Comparison of ENCODE assay signal across 22 mouse cellular contexts in genomic region chr10:14495204-14495603, GRCm38 (mm10).
"Had no signal": no experiment of that assay in that cellular context is flagged by ENCODE, and none has a peak within 500 bp of the region (broad histone marks: within the 10 kb centered on the region; RNA-seq: fewer than 3 reads in every experiment).

No protein-coding gene starts in this region.

- H3K9me3 ChIP-seq: liver, embryonic 13.5 days; liver, embryonic 15.5 days; midbrain, embryonic 13.5 days; neural tube, embryonic 13.5 days; neural tube, embryonic 15.5 days had no signal

- H3K27ac ChIP-seq: liver, embryonic 13.5 days; liver, embryonic 15.5 days; macrophage; midbrain, embryonic 13.5 days; neural tube, embryonic 13.5 days; neural tube, embryonic 15.5 days had no signal

- ATAC-seq: liver, postnatal 0 days; midbrain, embryonic 13.5 days; midbrain, embryonic 16.5 days had no signal

- H3K9ac ChIP-seq: liver, embryonic 13.5 days; liver, embryonic 15.5 days; liver, postnatal 0 days; midbrain, embryonic 13.5 days; neural tube, embryonic 13.5 days; neural tube, embryonic 15.5 days had no signal

- H3K4me2 ChIP-seq: liver, embryonic 11.5 days; liver, embryonic 13.5 days; liver, embryonic 15.5 days; midbrain, embryonic 11.5 days; midbrain, embryonic 13.5 days; neural tube, embryonic 13.5 days; neural tube, embryonic 15.5 days had no signal

- H3K27me3 ChIP-seq: liver, embryonic 13.5 days; liver, embryonic 15.5 days; megakaryocyte, embryonic 14.5 days; midbrain, embryonic 13.5 days; neural tube, embryonic 13.5 days; neural tube, embryonic 15.5 days had no signal

- DNase-seq: liver; liver, embryonic 13.5 days; liver, postnatal 0 days; lung, postnatal 36 days; retina, postnatal 1 day; right cerebral cortex, adult 18-20 months; right cerebral cortex, postnatal 25 days; right cerebral cortex, postnatal 4 days; spleen, adult 18-20 months; thymus, adult 18-20 months; thymus, postnatal 14 days; thymus, postnatal 36 days had no signal

- H3K4me1 ChIP-seq: liver, embryonic 13.5 days; liver, embryonic 15.5 days; megakaryocyte, embryonic 14.5 days; midbrain, embryonic 13.5 days; neural tube, embryonic 13.5 days; neural tube, embryonic 15.5 days had no signal

- H3K36me3 ChIP-seq: liver, embryonic 13.5 days; liver, embryonic 15.5 days; midbrain, embryonic 13.5 days; neural tube, embryonic 13.5 days; neural tube, embryonic 15.5 days had no signal

- H3K4me3 ChIP-seq: liver, embryonic 13.5 days; liver, embryonic 15.5 days; megakaryocyte, embryonic 14.5 days; midbrain, embryonic 13.5 days; myocyte; neural tube, embryonic 13.5 days; neural tube, embryonic 15.5 days had no signal
